Mouse (Mus musculus): ENCODE measurements at regions not wholly inside any gene's neighbourhood (a gene's known extent, or its start where the extent isn't known, plus 50 kb on each side); places are given as distances from the start of the nearest gene placed in this dataset.

DNA sequence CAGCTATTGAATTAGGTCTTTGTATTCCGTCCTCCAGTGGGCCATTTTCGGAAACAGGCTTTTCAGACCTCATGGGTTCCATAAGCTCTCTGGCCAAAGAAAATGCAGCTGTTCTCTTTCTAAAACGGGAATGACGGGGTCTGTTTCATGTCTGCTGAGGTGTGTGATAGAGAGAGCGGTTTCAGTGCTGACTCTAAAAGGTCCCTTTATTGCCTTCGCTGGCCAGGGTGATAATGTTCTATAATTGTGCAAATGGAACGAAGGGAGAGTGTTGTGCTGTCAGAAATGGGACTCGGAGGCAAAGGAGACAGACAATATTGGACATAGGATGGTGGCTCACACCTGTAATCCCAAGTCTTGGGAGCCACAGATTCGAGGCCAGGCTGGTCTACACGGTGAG lies 53.5 kb upstream of the Osbpl8 start:
- no peak for DNase-seq

- peak; percentile 80 to 81 for DNase-seq
These were observed 55.6 kb upstream of the Osbpl8 start for GRCm38 (mm10) chr10:111108658-111109633.

- DNase-seq: no peak
These were observed 56.7 kb upstream of the Osbpl8 start for GRCm38 (mm10) chr10:111107852-111108251.

- DNase-seq: peak; percentile 87 to 89
These were observed 57.2 kb upstream of the Osbpl8 start for GRCm38 (mm10) chr10:111107387-111107786.

DNA sequence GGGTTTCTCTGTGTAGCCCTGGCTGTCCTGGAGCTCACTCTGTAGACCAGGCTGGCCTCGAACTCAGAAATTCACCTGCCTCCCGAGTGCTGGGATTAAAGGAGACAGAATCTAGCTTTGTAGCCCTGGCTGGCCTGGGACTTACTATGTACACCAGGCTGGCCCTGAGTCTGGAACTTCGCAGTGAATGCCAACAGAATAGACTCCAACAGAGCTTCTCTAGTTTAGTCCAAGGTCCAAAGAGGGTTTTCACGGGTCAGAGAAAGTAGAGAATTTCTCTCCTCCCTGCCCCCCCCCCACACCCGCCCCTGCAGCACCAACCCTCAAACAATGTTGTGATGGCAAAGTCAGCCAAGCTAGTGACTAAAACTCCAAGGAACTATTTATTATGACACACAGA lies 58.1 kb upstream of the Osbpl8 start:
- DNase-seq: no peak

- DNase-seq: no peak
These were observed 58.9 kb upstream of the Osbpl8 start for GRCm38 (mm10) chr10:111105662-111106061.

GRCm38 (mm10) chr10:111103512-111103911 lies 61.0 kb upstream of the Osbpl8 start:
- DNase-seq: no peak

GRCm38 (mm10) chr10:111103086-111103485 lies 61.5 kb upstream of the Osbpl8 start:
- peak; percentile 59 to 68 for DNase-seq

DNA sequence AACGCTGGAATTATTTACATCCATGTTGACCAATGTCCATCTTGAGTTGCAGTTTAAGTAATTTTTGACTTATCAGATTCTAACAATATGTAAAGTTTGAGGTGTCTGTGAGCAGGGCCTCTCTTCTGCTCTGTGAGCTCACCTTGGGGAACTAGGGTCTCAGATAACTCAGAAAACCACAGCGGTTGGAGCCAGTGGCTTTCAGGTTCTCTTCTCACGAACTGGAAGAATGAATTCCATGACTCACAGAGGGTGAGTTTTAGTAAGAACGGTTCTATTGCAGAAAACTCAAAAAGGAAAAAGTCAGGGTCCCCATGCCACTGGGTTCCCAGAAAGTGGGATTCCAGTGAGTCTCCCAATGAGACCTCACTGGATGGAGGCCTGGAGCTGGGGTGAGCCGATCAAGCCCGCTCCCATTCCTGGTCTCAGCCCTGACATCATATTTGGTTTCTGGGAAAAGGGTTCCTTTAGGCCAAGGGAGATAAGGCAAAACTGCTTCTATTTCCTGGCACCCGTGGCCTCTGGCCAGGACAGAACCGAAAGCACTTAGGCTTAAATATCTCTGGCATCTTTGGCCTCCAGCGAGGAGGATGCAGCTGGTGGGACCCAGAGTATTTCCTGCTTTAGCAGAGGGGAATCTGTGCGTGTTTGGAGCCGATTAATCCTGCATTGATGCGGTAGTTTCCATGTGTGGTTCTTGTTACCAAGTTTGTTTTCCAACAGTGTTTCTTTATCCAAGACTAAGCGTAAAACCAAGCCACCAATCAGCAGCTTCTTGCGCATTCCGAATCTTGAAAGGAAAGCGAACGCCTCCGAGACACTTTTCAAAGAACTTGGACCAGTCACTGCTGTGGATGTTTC lies 62.4 kb upstream of the Osbpl8 start:
- no peak for DNase-seq

GRCm38 (mm10) chr10:111099812-111100464 lies 64.6 kb upstream of the Osbpl8 start:
- peak; percentile 79 to 80 for DNase-seq

- no peak for DNase-seq
These were observed 65.3 kb upstream of the Osbpl8 start for GRCm38 (mm10) chr10:111099059-111099811.

DNA sequence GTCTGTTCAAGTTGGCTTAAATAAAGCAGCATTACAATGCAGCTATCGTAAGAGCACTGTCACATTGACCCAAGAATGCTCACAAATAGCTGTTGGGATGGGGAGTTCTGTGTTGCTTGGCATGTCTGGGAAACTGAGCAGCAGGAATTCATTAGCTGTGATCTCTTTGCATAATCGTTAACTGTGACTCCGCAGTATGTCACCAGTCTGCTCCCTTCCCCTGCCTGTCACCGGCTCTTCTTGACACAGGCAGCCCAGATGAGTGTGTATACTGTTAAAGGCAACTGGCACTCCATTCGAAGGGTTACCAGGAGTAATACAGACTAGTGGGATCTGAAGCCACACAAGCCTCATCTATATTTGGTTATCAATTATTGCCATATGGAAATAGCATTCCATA lies 67.3 kb upstream of the Osbpl8 start:
- DNase-seq: no peak

GRCm38 (mm10) chr10:111096811-111097210 lies 67.7 kb upstream of the Osbpl8 start:
- DNase-seq: no peak

- DNase-seq: no peak
These were observed 70.1 kb upstream of the Osbpl8 start for GRCm38 (mm10) chr10:111094405-111094804.

DNA sequence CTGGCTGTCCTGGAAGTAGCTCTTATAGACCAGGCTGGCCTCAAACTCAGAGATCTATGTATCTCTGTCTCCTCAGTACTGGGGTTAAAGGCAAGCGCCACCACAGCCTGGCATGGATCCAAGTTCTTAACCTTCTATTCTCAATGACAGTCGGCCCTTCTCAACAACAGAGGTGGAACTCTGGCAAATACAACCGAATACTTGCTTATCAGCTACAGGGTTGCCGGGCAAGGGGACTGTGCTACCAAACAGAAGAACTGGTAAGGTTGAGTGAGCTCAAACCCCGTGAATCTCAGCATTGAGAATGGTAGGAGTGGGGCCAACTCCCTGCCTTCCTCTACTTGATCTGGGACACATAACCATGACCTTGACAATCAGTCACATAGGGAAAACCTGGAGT lies 75.2 kb upstream of the Osbpl8 start:
- no peak for DNase-seq

- no peak for DNase-seq
These were observed 75.6 kb upstream of the Zdhhc17 start for GRCm38 (mm10) chr10:111085561-111085960.

- no peak for DNase-seq
These were observed 74.4 kb upstream of the Zdhhc17 start for GRCm38 (mm10) chr10:111084267-111084780.

DNA sequence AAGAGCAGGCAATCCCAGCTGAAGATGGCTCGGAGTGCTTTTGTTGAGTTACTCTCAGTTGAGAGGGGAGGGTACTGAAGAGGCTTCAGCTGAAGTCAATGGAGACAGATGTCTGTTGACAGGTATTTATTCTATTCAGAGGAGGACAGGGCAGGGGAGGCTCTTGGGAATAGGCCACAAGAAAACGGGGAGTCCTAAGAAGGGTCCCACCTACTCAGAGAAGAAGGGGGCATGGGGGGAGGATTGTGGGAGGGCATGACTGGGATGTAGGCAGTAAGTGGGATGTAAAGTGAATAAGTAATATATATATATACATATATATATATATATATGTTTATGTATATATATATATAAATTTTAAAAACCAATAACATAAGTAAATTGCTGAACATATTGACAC lies 73.9 kb upstream of the Zdhhc17 start:
- DNase-seq: no peak

DNA sequence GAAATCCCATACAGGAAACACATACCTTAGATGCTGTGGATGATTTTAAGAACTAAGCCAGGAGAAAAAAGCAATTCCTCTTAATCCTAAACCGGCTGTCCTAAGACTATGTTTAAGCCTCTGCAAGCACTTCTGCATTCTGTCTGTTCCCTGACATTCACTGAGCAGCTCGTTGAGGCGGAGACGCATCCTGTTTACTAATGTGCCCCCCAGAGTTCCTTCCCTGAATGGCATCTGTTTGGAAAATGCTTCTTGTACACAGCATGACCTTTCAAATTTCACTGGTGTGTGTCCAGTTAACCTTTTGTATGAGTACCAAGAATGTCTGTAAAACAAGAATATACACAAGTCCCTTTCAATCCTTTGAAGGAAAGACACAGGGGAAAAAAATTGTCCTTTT lies 73.4 kb upstream of the Zdhhc17 start:
- DNase-seq: peak in 1 of 2 experiments; percentile 15

GRCm38 (mm10) chr10:111080322-111080721 lies 70.4 kb upstream of the Zdhhc17 start:
- no peak for DNase-seq

GRCm38 (mm10) chr10:111079051-111079450 lies 69.1 kb upstream of the Zdhhc17 start:
- no peak for DNase-seq

- DNase-seq: no peak
These were observed 67.7 kb upstream of the Zdhhc17 start for GRCm38 (mm10) chr10:111077632-111078031.

Measured in B cell, adult 2 months (primary cell).